Mouse (Mus musculus) liver, postnatal 0 days (tissue): ENCODE data around the gene Acox2.

Experiments
- CTCF ChIP-seq: sonication (generic); IDR thresholded peaks from 2 replicates; pipeline ENCODE4 v1.5.1; 2016; ENCODE audit warnings: antibody characterized with exemption, low read depth
- EP300 ChIP-seq: IDR thresholded peaks from 2 replicates; pipeline ENCODE4 v1.6.1; 2016; ENCODE audit warnings: antibody characterized with exemption, low read depth, mild to moderate bottlenecking

- TF ChIP-seq CTCF = no peak
- TF ChIP-seq EP300 = no peak
These were observed 52.0 kb downstream of the Acox2 start for GRCm38 (mm10) chr14:8207105-8207504.
